Mouse (Mus musculus): ENCODE data around the gene Traf3.

DNA sequence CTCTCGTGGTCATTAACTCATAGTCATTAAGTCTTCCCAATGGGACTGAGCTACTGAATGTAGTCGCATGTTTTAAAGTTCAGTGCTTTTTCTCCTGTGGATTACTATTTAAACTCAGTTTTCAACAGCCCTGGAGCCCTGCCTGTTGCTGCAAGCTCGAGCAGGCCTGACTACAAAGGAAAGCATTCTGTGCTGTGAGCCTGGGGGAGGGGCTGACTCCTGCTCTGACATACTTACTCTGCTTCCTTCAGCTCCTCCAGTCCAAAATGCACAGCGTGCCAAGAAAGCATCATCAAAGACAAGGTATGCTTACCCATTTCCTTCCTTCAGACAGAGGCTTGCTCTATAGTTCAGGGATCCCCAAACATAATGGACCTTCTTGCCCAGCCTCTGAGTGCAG, 72.6 kb downstream of the Traf3 start:
- TF ChIP-seq CTCF (IDR thresholded peaks at IDR 0.05; ENCODE audit: low read depth) (no peak), EP300 (optimal IDR thresholded peaks at IDR 0.05) (no peak)

Measured in stomach, postnatal 0 days (tissue).